Mouse (Mus musculus) intestine, embryonic 16.5 days (tissue): ENCODE data around the gene Izumo4. TPM values are rescaled to one million over a fixed set of nuclear protein-coding genes. Genes with fewer than 3 reads are reported as not detected.

Source experiments
- ATAC-seq: fragments of 200-750 bp; cut with Nextera tagmentation; 2 replicates; pipeline ENCODE4 v1.8.0; 2017; ENCODE audit warnings: moderate TSS enrichment, moderate library complexity
- H3K27ac ChIP-seq: fragments of 300-500 bp; sonication (generic); 2 replicates; pipeline ENCODE4 v1.5.1; 2014; ENCODE audit warnings: mild to moderate bottlenecking, low read length
- H3K27me3 ChIP-seq: fragments of 300-500 bp; sonication (generic); replicated peaks from 2 replicates; pipeline ENCODE4 v1.6.1; 2014; ENCODE audit warnings: low read length, control low read depth, mixed read lengths; ENCODE audit not compliant: control insufficient read depth, insufficient read depth
- H3K36me3 ChIP-seq: fragments of 300-500 bp; sonication (generic); 2 replicates; pipeline ENCODE4 v1.6.1; 2014; ENCODE audit warnings: low read length, control low read depth; ENCODE audit not compliant: control insufficient read depth, insufficient read depth
- H3K4me1 ChIP-seq: fragments of 300-500 bp; sonication (generic); 2 replicates; pipeline ENCODE4 v1.6.1; 2014; ENCODE audit warnings: low read length, control low read depth, mixed read lengths; ENCODE audit not compliant: control insufficient read depth, insufficient read depth
- H3K4me2 ChIP-seq: fragments of 300-500 bp; sonication (generic); 2 replicates; pipeline ENCODE4 v1.6.1; 2014; ENCODE audit warnings: low read depth, low read length, control low read depth
- H3K4me3 ChIP-seq: fragments of 300-500 bp; sonication (generic); 2 replicates; pipeline ENCODE4 v1.5.1; 2014; ENCODE audit warnings: mild to moderate bottlenecking, low read length
- H3K9ac ChIP-seq: fragments of 300-500 bp; sonication (generic); 2 replicates; pipeline ENCODE4 v1.6.1; 2014; ENCODE audit warnings: low read depth, low read length
- H3K9me3 ChIP-seq: fragments of 300-500 bp; sonication (generic); 2 replicates; pipeline ENCODE4 v1.6.1; 2016; ENCODE audit warnings: low read length, control low read depth; ENCODE audit not compliant: control insufficient read depth
- WGBS: fragments of 180-500 bp; shearing (Covaris S2); extraction: QIAGEN DNeasy Blood & Tissue Kit; methylation state at CpG from one replicate; pipeline ENCODE4 v1.1.7; 2014; 5-methylcytosine and 5-hydroxymethylcytosine counted together
- polyA plus RNA-seq: library from polyadenylated mRNA; unstranded; fragments of >200 nt; fragmentation: Nextera tagmentation; extraction: Ambion mirVana; gene quantifications from 2 replicates; pipeline ENCODE4 v1.2.1, GENCODE M21; 2015

Gene Izumo4
- polyA plus RNA-seq, 1 experiment from 2014 or later: 25.0 TPM

DNA sequence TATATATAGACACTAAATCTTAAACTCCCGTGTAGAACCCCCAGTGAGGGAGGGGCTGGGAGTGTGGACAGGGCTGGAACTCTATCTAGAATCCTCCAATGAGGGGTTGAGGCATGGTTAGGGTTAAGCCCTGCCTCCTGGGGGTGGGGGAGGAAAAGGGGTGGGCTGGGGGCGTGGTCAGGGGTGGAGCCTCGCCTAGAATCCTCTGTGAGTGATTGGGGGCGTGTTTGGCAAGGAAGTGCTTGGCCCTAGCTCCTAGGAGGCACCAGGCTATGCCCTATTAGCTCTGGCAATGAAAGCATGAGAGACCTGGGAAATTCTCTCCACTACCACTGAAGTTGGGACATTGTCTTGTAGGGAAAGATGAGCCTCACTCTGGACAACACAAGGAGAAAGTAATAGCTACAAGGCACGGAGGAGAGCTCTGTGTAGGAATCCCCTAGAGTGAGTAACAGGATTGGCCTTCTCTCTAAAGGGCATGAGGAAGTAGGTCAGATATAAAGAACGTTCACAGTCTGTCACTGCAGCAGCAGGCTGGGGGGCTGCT is 50.2 kb downstream of the Izumo4 start:
- ATAC-seq: peak; percentile 72
- Histone ChIP-seq H3K27ac (peak overlapping the region; percentile 87), H3K9me3 (no peaks in the 10 kb centered on the region), H3K4me3 (peak overlapping the region; percentile 41), H3K4me2 (peak overlapping the region; percentile 57), H3K27me3 (no peaks in the 10 kb centered on the region), H3K4me1 (peaks cover 27% of the 10 kb centered on the region), H3K9ac (peak overlapping the region; percentile 20), H3K36me3 (no peaks in the 10 kb centered on the region)
- 3% methylated on average over 6 of the region's 6 CpGs for WGBS

GRCm38 (mm10) chr10:80754594-80755290 is 52.8 kb downstream of the Izumo4 start, which contains the start of gene Dot1l:
Dot1l (plus strand) TSS chr10:80755206.
- peak within 1 kb of the TSS; percentile 90 for H3K9ac ChIP-seq
- WGBS: 1% methylated on average over 55 of the region's 57 CpGs
- peak within 1 kb of the TSS; percentile 79 for H3K27ac ChIP-seq
- peak; percentile 87 for ATAC-seq
- H3K27me3 ChIP-seq: no peaks in the 10 kb centered on the region
- peak within 1 kb of the TSS; percentile 93 for H3K4me3 ChIP-seq
- peak within 1 kb of the TSS; percentile 84 for H3K4me2 ChIP-seq
- H3K9me3 ChIP-seq: no peaks in the 10 kb centered on the region
- peaks cover 44% of the 10 kb centered on the region for H3K4me1 ChIP-seq
- H3K36me3 ChIP-seq: no peaks in the 10 kb centered on the region

Other genes with a start within 250 kb of the Izumo4 start
- gene Onecut3, start 207.3 kb upstream of the Izumo4 start, polyA plus RNA-seq: 0.06 and 0.10 TPM in 2 replicates
- gene Atp8b3, start 163.1 kb upstream of the Izumo4 start, polyA plus RNA-seq: 0.09 and 0.17 TPM in 2 replicates
- gene Rexo1, start 140.6 kb upstream of the Izumo4 start, polyA plus RNA-seq: 21.5 and 21.9 TPM in 2 replicates
- gene Klf16, start 124.9 kb upstream of the Izumo4 start, polyA plus RNA-seq: 7.0 and 7.4 TPM in 2 replicates
- 63.1 and 79.7 TPM in 2 replicates for gene Abhd17a, start 111.8 kb upstream of the Izumo4 start, polyA plus RNA-seq
- gene Scamp4, start 99.3 kb upstream of the Izumo4 start, polyA plus RNA-seq: 125 and 127 TPM in 2 replicates
- 8.4 and 9.4 TPM in 2 replicates for gene Adat3, start 99.3 kb upstream of the Izumo4 start, polyA plus RNA-seq
- 3.3 and 4.0 TPM in 2 replicates for gene Gm49322, start 96.2 kb upstream of the Izumo4 start, polyA plus RNA-seq
- 15.1 and 22.2 TPM in 2 replicates for gene Csnk1g2, start 79.3 kb upstream of the Izumo4 start, polyA plus RNA-seq
- 9.2 and 10.6 TPM in 2 replicates for gene Btbd2, start 45.1 kb upstream of the Izumo4 start, polyA plus RNA-seq
- gene Mknk2, start 24.1 kb upstream of the Izumo4 start, polyA plus RNA-seq: 18.3 and 49.9 TPM in 2 replicates
- gene Mob3a, start 207 bp upstream of the Izumo4 start, polyA plus RNA-seq: 39.8 and 41.8 TPM in 2 replicates
- gene Ap3d1, start 40.1 kb downstream of the Izumo4 start, polyA plus RNA-seq: 57.9 and 58.4 TPM in 2 replicates
- 9.5 and 9.7 TPM in 2 replicates for gene Dot1l, start 53.0 kb downstream of the Izumo4 start, polyA plus RNA-seq
- 62.3 and 63.0 TPM in 2 replicates for gene Sf3a2, start 96.0 kb downstream of the Izumo4 start, polyA plus RNA-seq
- 120 and 135 TPM in 2 replicates for gene Plekhj1, start 96.4 kb downstream of the Izumo4 start, polyA plus RNA-seq
- 0.07 and 0.10 TPM in 2 replicates for gene Amh, start 103.1 kb downstream of the Izumo4 start, polyA plus RNA-seq
- gene Jsrp1, start 111.3 kb downstream of the Izumo4 start, polyA plus RNA-seq: 0.70 and 0.82 TPM in 2 replicates
- 1,610 and 1,714 TPM in 2 replicates for gene Oaz1, start 124.5 kb downstream of the Izumo4 start, polyA plus RNA-seq
- gene Lingo3, start 141.9 kb downstream of the Izumo4 start, polyA plus RNA-seq: 0.07 and 0.10 TPM in 2 replicates
- gene Lsm7, start 153.0 kb downstream of the Izumo4 start, polyA plus RNA-seq: 198 and 240 TPM in 2 replicates
- gene Sppl2b, start 153.1 kb downstream of the Izumo4 start, polyA plus RNA-seq: 36.2 and 36.6 TPM in 2 replicates
- gene Tmprss9, start 169.7 kb downstream of the Izumo4 start, polyA plus RNA-seq: 0.06 TPM in 1 of 2 replicates, not detected in the other
- 390 and 410 TPM in 2 replicates for gene Timm13, start 198.8 kb downstream of the Izumo4 start, polyA plus RNA-seq
- gene Lmnb2, start 216.1 kb downstream of the Izumo4 start, polyA plus RNA-seq: 38.6 and 41.0 TPM in 2 replicates
- 26.5 and 29.1 TPM in 2 replicates for gene Gadd45b, start 227.9 kb downstream of the Izumo4 start, polyA plus RNA-seq